Mouse (Mus musculus) heart, embryonic 14.5 days (tissue): ENCODE data around the gene Herpud2. TPM values are rescaled to one million over a fixed set of nuclear protein-coding genes. Genes with fewer than 3 reads are reported as not detected.

ENCODE experiments used
- ATAC-seq: fragments of 200-750 bp; cut with Nextera tagmentation; 2 replicates; pipeline ENCODE4 v1.8.0; 2017; ENCODE audit warnings: low read depth, moderate TSS enrichment; ENCODE audit not compliant: insufficient number of reproducible peaks, insufficient read depth, low FRiP score
- H3K27ac ChIP-seq, 2 experiments: fragments of 200-500 bp in 1 of 2; fragments of 300-500 bp in 1 of 2; sonication (generic) in 1 of 2; replicated peaks in 1 of 2; 2 replicates each; pipeline ENCODE4 v1.5.1; 2012 to 2014; ENCODE audit warnings: low read depth in 2 of 2, low read length in 2 of 2, control low read depth in 1 of 2, mild to moderate bottlenecking in 1 of 2, mixed read lengths in 1 of 2; ENCODE audit not compliant: control insufficient read depth in 1 of 2, insufficient read depth in 1 of 2
- H3K27me3 ChIP-seq: fragments of 300-500 bp; sonication (generic); 2 replicates; pipeline ENCODE4 v1.6.1; 2014; ENCODE audit warnings: mild to moderate bottlenecking, low read length, control low read depth; ENCODE audit not compliant: control insufficient read depth, insufficient read depth
- H3K36me3 ChIP-seq: fragments of 300-500 bp; sonication (generic); 2 replicates; pipeline ENCODE4 v1.6.1; 2014; ENCODE audit warnings: mild to moderate bottlenecking, control low read depth, low read length, mixed read lengths; ENCODE audit not compliant: control insufficient read depth, insufficient read depth
- H3K4me1 ChIP-seq, 2 experiments: fragments of 200-500 bp in 1 of 2; fragments of 300-500 bp in 1 of 2; sonication (generic) in 1 of 2; 2 replicates each; pipeline ENCODE4 v1.6.1; 2012 to 2014; ENCODE audit warnings: low read length in 2 of 2, control low read depth in 1 of 2, mixed read lengths in 1 of 2; ENCODE audit not compliant: control insufficient read depth in 2 of 2, insufficient read depth in 2 of 2
- H3K4me2 ChIP-seq: fragments of 300-500 bp; sonication (generic); 2 replicates; pipeline ENCODE4 v1.6.1; 2014; ENCODE audit warnings: mild to moderate bottlenecking, low read length
- H3K4me3 ChIP-seq, 2 experiments: fragments of 200-500 bp in 1 of 2; fragments of 300-500 bp in 1 of 2; sonication (generic) in 1 of 2; 2 replicates each; pipeline ENCODE4 v1.5.1; 2012 to 2014; ENCODE audit warnings: low read length in 2 of 2, mild to moderate bottlenecking in 2 of 2, control low read depth in 1 of 2, low read depth in 1 of 2, moderate library complexity in 1 of 2; ENCODE audit not compliant: control insufficient read depth in 1 of 2, insufficient read depth in 1 of 2
- H3K9ac ChIP-seq: fragments of 300-500 bp; sonication (generic); 2 replicates; pipeline ENCODE4 v1.6.1; 2014; ENCODE audit warnings: mild to moderate bottlenecking, low read length
- H3K9me3 ChIP-seq: fragments of 300-500 bp; sonication (generic); 2 replicates; pipeline ENCODE4 v1.6.1; 2016; ENCODE audit warnings: low read length, control low read depth; ENCODE audit not compliant: control insufficient read depth
- WGBS: fragments of 180-500 bp; shearing (Covaris S2); extraction: QIAGEN DNeasy Blood & Tissue Kit; methylation state at CpG from one replicate; pipeline ENCODE4 v1.1.7; 2014; 5-methylcytosine and 5-hydroxymethylcytosine counted together
- polyA plus RNA-seq: library from polyadenylated mRNA; unstranded; fragments of >200 nt; fragmentation: Nextera tagmentation; extraction: Ambion mirVana; gene quantifications from 2 replicates; pipeline ENCODE4 v1.2.1, GENCODE M21; 2014

Gene Herpud2
- polyA plus RNA-seq, 1 experiment from 2014 or later = 36.7 TPM

GRCm38 (mm10) chr9:25184606-25185005, 33.0 kb upstream of the Herpud2 start:
- WGBS = 84% methylated on average over 2 of the region's 2 CpGs
- H3K4me3 ChIP-seq = no peak overlapping the region
- no peak for ATAC-seq

GRCm38 (mm10) chr9:25178066-25178465, 26.4 kb upstream of the Herpud2 start:
- no peak overlapping the region for H3K4me2 ChIP-seq
- no peaks in the 10 kb centered on the region for H3K27me3 ChIP-seq
- no peaks in the 10 kb centered on the region for H3K36me3 ChIP-seq
- no peak overlapping the region for H3K27ac ChIP-seq
- no peak overlapping the region for H3K4me3 ChIP-seq
- H3K9me3 ChIP-seq = no peaks in the 10 kb centered on the region
- 87% methylated on average over 3 of the region's 3 CpGs for WGBS
- peaks cover 21 to 39% of the 10 kb centered on the region in 2 experiments for H3K4me1 ChIP-seq
- no peak for ATAC-seq
- H3K9ac ChIP-seq = no peak overlapping the region

More at GRCm38 (mm10) chr9:25184606-25185005, 33.0 kb upstream of the Herpud2 start:
- Histone ChIP-seq H3K27ac (no peak overlapping the region), H3K9ac (no peak overlapping the region), H3K36me3 (no peaks in the 10 kb centered on the region), H3K4me1 (0 out of 4 replicates have a peak, but pooled peaks cover 0 to 2% of the 10 kb centered on the region in 2 experiments), H3K4me2 (no peak overlapping the region), H3K9me3 (no peaks in the 10 kb centered on the region), H3K27me3 (no peaks in the 10 kb centered on the region)

- peaks cover 25 to 43% of the 10 kb centered on the region in 2 experiments for H3K4me1 ChIP-seq
- no peak overlapping the region for H3K9ac ChIP-seq
- H3K4me2 ChIP-seq = no peak overlapping the region
- H3K9me3 ChIP-seq = no peaks in the 10 kb centered on the region
- H3K27me3 ChIP-seq = no peaks in the 10 kb centered on the region
- no peak for ATAC-seq
- WGBS = 67% methylated on average over 5 of the region's 5 CpGs
- H3K36me3 ChIP-seq = no peaks in the 10 kb centered on the region
- H3K27ac ChIP-seq = peak overlapping the region; percentile 74 to 86; a peak in 3 of 4 replicates
- H3K4me3 ChIP-seq = no peak overlapping the region
Measured at GRCm38 (mm10) chr9:25177201-25177600, 25.6 kb upstream of the Herpud2 start.

GRCm38 (mm10) chr9:25176562-25176961, 24.9 kb upstream of the Herpud2 start:
- WGBS = 25% methylated on average over 1 of the region's 1 CpGs
- Histone ChIP-seq H3K9ac (no peak overlapping the region), H3K27me3 (no peaks in the 10 kb centered on the region), H3K4me2 (no peak overlapping the region), H3K9me3 (no peaks in the 10 kb centered on the region), H3K4me3 (no peak overlapping the region), H3K4me1 (peaks cover 25 to 43% of the 10 kb centered on the region in 2 experiments), H3K36me3 (no peaks in the 10 kb centered on the region), H3K27ac (peak overlapping the region; percentile 74 to 86)
- peak; percentile 74; the same call in 1 of the 2 replicates for ATAC-seq

- H3K27ac ChIP-seq = peak overlapping the region; percentile 70 to 86
- H3K4me1 ChIP-seq = peaks cover 25 to 43% of the 10 kb centered on the region in 2 experiments
- no peak overlapping the region for H3K4me3 ChIP-seq
- H3K4me2 ChIP-seq = no peak overlapping the region
- H3K27me3 ChIP-seq = no peaks in the 10 kb centered on the region
- H3K9ac ChIP-seq = no peak overlapping the region
- 76% methylated on average over 6 of the region's 6 CpGs for WGBS
- no peaks in the 10 kb centered on the region for H3K9me3 ChIP-seq
- no peak for ATAC-seq
- no peaks in the 10 kb centered on the region for H3K36me3 ChIP-seq
Measured at GRCm38 (mm10) chr9:25175978-25176377, 24.4 kb upstream of the Herpud2 start.

GRCm38 (mm10) chr9:25175039-25175442, 23.4 kb upstream of the Herpud2 start:
- Histone ChIP-seq H3K4me3 (no peak overlapping the region), H3K9ac (peak overlapping the region; percentile 27; the same call in 1 of the 2 replicates), H3K4me1 (peaks cover 25 to 43% of the 10 kb centered on the region in 2 experiments), H3K27me3 (no peaks in the 10 kb centered on the region), H3K27ac (peak overlapping the region; percentile 72 to 86), H3K4me2 (peak overlapping the region; percentile 38), H3K36me3 (no peaks in the 10 kb centered on the region), H3K9me3 (no peaks in the 10 kb centered on the region)
- WGBS = 14% methylated on average over 5 of the region's 5 CpGs
- no peak for ATAC-seq

- WGBS = 46% methylated on average over 5 of the region's 5 CpGs
- H3K27me3 ChIP-seq = no peaks in the 10 kb centered on the region
- H3K4me3 ChIP-seq = no peak overlapping the region
- no peaks in the 10 kb centered on the region for H3K9me3 ChIP-seq
- peak overlapping the region; percentile 38 for H3K4me2 ChIP-seq
- H3K27ac ChIP-seq = peak overlapping the region; percentile 72 to 86
- H3K36me3 ChIP-seq = no peaks in the 10 kb centered on the region
- no peak for ATAC-seq
- H3K9ac ChIP-seq = 0 out of 2 replicates have a peak overlapping the region, but pooled peaks have one; percentile 27
- H3K4me1 ChIP-seq = peaks cover 25 to 43% of the 10 kb centered on the region in 2 experiments
Measured at GRCm38 (mm10) chr9:25174614-25175013, 23.0 kb upstream of the Herpud2 start.

GRCm38 (mm10) chr9:25173171-25173570, 21.6 kb upstream of the Herpud2 start:
- Histone ChIP-seq H3K9ac (no peak overlapping the region), H3K27ac (peak overlapping the region; percentile 73 to 82), H3K4me1 (peaks cover 25 to 43% of the 10 kb centered on the region in 2 experiments), H3K4me3 (no peak overlapping the region), H3K9me3 (no peaks in the 10 kb centered on the region), H3K27me3 (no peaks in the 10 kb centered on the region), H3K36me3 (no peaks in the 10 kb centered on the region), H3K4me2 (0 out of 2 replicates have a peak overlapping the region, but pooled peaks have one; percentile 11)
- 3% methylated on average over 4 of the region's 4 CpGs for WGBS
- peak; percentile 62; the same call in 1 of the 2 replicates for ATAC-seq
